Mouse (Mus musculus) embryonic stem cell, embryonic (primary cell): Measurements from ENCODE around the gene Prss34.

ENCODE experiments used
- CTCF ChIA-PET, 4 experiments: fragments of 300-600 bp in 2 of 4; fragments of 350-600 bp in 2 of 4; sonication (Branson Sonifier 250); formaldehyde crosslinking; loops; one replicate each; lab custom pipeline; 2022; ENCODE audit warnings: inconsistent platforms in 2 of 4; lab: Charles Lee
- POLR2A ChIA-PET, 4 experiments: fragments of 300-600 bp in 2 of 4; fragments of 350-600 bp in 2 of 4; sonication (Branson Sonifier 250); formaldehyde crosslinking; loops; one replicate each; lab custom pipeline; 2022; ENCODE audit warnings: antibody characterized with exemption in 4 of 4, inconsistent platforms in 1 of 4; lab: Charles Lee

Gene Prss34

GRCm38 (mm10) chr17:25275833-25276232 is 22.4 kb upstream of the Prss34 start:
- ChIA-PET POLR2A (interaction anchor here in 2 of 4 experiments (2.7 to 13.7 kb wide), 7 partner anchors 8 to 92 kb away, joined by 8 to 336 read pairs (median 43); partner anchors contain the start of genes Gnptg (in 2 of the 2), Tsr3 (in 2 of the 2), BC003965 (in 1 of the 2) and Baiap3 (in 1 of the 2)), CTCF (no interaction called here)

- ChIA-PET POLR2A (interaction anchor here (0.7 to 8.3 kb wide), 14 partner anchors 9 to 754 kb away, joined by 3 to 128 read pairs (median 6); partner anchors contain the start of genes Ube2i (in 3 of the 4), BC003965 (in 1 of the 4), Msrb1 (in 1 of the 4) and Traf7 (in 1 of the 4)), CTCF (interaction anchor here in 2 of 4 experiments (1.1 to 1.7 kb wide), 3 partner anchors 8 to 18 kb away, joined by 4 to 9 read pairs (median 9); partner anchors contain the start of gene Ube2i (in 1 of the 2))
Measured at GRCm38 (mm10) chr17:25282133-25282532, 16.1 kb upstream of the Prss34 start.

DNA sequence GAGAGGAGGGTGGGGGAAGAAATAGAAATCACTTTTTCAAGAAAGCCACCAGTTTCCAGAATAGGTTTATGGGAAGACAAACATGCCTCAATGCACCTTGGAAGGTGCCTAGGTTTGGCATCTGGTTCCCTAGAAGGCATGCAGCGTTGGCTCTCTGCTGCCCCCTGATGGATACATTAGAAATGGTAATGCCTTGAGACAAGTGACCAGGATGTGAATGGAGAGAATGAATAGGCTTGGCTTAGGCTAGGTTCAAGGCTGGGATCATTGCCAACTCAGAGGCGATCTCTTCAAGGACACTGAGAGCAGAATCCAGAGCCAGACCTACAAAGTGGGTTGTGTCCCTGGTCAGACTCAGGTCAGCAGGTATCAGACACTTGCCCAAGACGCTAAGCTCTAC is 13.2 kb upstream of the Prss34 start:
- ChIA-PET POLR2A (interaction anchor here (0.7 to 8.3 kb wide), 9 partner anchors 12 to 533 kb away, joined by 3 to 128 read pairs (median 4); partner anchors contain the start of genes Ube2i (in 2 of the 4), BC003965 (in 1 of the 4) and Sox8 (in 1 of the 4)), CTCF (interaction anchor here (0.5 to 3.8 kb wide), 18 partner anchors 11 to 548 kb away, joined by 3 to 32 read pairs (median 3); partner anchors contain the start of genes Chtf18 (in 1 of the 4), Mapk8ip3 (in 1 of the 4), Msrb1 (in 1 of the 4) and Rpusd1 (in 1 of the 4))

DNA sequence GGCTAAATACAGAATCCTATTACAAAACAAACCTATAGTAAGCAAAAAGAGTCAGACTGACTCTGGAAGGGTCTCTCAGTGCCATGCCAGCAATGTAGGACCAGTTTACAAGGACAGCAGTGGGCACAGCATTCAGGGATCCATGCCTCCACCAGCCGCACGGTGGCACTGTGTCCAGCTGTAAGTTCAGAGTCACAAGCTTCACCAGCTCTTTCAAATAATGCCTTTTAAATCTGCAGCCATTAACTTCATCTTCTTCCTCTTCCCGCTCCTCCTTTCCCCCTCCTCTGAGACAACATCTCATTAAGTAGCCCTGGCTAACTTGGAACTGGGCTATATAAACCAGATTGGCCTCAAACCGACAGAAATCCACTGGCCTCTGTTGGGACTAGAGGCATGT is 9.4 kb upstream of the Prss34 start:
- CTCF ChIA-PET, result interaction anchor here (0.6 to 1.9 kb wide), 35 partner anchors 11 to 697 kb away, joined by 3 to 14 read pairs (median 4); partner anchors contain the start of genes Ube2i (in 2 of the 4), Chtf18 (in 1 of the 4), Gng13 (in 1 of the 4) and Rpusd1 (in 1 of the 4)

GRCm38 (mm10) chr17:25290411-25290810 is 7.8 kb upstream of the Prss34 start:
- CTCF ChIA-PET, result interaction anchor here in 3 of 4 experiments (0.9 to 1.9 kb wide), 3 partner anchors 47 to 185 kb away, joined by 3 to 5 read pairs (median 4); no protein-coding TSS in a partner anchor
- POLR2A ChIA-PET, result interaction anchor here in 2 of 4 experiments (0.7 to 1.6 kb wide), 3 partner anchors 17 to 280 kb away, joined by 3 to 5 read pairs (median 4); partner anchors contain the start of genes Sox8 (in 1 of the 2) and Ube2i (in 1 of the 2)

More for the DNA sequence above, 9.4 kb upstream of the Prss34 start:
- POLR2A ChIA-PET, result interaction anchor here in 3 of 4 experiments (0.6 to 1.5 kb wide), 9 partner anchors 14 to 660 kb away, joined by 3 to 6 read pairs (median 3); no protein-coding TSS in a partner anchor

DNA sequence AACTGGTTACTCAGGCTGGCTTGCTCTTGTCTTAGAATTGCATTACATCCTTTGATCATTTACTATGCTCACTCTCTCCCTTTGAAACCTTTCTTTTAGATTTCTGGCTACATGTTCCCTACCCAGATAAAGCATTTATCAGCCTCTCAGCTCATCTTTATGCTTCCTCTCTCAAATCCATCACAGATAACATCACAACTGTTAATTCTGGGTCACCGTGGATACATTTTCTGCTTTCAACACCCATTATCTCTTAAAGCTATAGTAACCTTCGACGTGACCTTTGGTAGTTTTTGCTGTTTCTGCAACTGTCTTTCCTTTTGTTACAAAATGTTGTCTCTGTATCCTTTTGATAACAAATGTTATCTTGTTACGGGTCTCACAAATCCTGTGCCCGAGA is 4.7 kb upstream of the Prss34 start:
- ChIA-PET POLR2A (interaction anchor here in 1 of 4 experiments (1.4 kb wide), 1 partner anchor 20 kb away, joined by 4 read pairs; no protein-coding TSS in a partner anchor), CTCF (interaction anchor here in 2 of 4 experiments (0.6 to 0.7 kb wide), 2 partner anchors 274 to 719 kb away, joined by 3 to 5 read pairs; no protein-coding TSS in a partner anchor)

DNA sequence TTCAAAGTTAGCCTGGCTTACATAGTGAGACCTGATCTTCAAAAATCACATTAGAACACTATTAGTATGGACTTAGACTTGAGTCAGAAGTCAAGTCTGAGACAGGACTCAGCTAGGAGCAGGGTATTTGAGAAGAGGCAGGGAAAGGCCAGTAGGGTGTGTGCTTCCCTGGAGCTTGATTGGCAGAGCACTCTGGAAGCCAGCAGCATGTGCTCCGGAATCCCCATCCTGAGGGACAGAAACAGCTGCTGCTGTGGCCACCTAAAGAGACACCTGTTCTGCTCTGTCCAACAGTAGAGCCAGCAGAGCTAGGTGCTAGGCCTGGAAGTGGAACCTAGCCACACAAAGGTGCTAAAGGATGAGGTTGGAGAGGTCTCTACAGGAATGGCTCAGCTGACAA is 4.1 kb upstream of the Prss34 start:
- CTCF ChIA-PET, result interaction anchor here in 2 of 4 experiments (0.6 to 0.7 kb wide), 2 partner anchors 274 to 719 kb away, joined by 3 to 5 read pairs; no protein-coding TSS in a partner anchor

GRCm38 (mm10) chr17:25308346-25308745 is 10.2 kb downstream of the Prss34 start, which contains the start of gene Prss28:
TSS of gene Prss28 (plus strand) at chr17:25308646.
- POLR2A ChIA-PET, result no interaction called here
- CTCF ChIA-PET, result interaction anchor here in 2 of 4 experiments (1.2 to 1.4 kb wide), 2 partner anchors 20 to 200 kb away, joined by 4 to 8 read pairs; no protein-coding TSS in a partner anchor

More for the DNA sequence above, 4.1 kb upstream of the Prss34 start:
- POLR2A ChIA-PET, result interaction anchor here in 1 of 4 experiments (1.4 kb wide), 1 partner anchor 21 kb away, joined by 4 read pairs; no protein-coding TSS in a partner anchor

- ChIA-PET POLR2A (interaction anchor here in 1 of 4 experiments (0.7 kb wide), 1 partner anchor 162 kb away, joined by 3 read pairs; no protein-coding TSS in a partner anchor), CTCF (interaction anchor here in 1 of 4 experiments (0.7 kb wide), 1 partner anchor 35 kb away, joined by 3 read pairs; no protein-coding TSS in a partner anchor)
Measured at GRCm38 (mm10) chr17:25318354-25318753, 20.2 kb downstream of the Prss34 start, which contains the start of gene Prss29. TSS of gene Prss29 (plus strand) at chr17:25318654.

DNA sequence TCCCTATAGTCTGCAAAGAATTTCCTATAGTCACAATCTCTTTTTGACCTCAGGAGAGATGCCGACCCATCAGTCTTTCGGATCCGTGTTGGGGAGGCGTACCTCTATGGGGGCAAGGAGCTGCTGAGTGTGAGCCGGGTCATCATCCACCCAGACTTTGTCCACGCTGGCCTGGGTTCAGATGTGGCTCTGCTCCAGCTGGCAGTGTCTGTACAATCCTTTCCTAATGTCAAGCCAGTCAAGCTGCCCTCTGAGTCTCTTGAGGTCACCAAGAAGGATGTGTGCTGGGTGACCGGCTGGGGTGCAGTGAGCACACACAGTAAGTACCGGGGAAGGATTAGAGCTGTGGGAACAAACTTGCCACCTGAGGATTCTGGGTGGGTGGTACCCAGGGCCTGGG is 22.6 kb downstream of the Prss34 start:
- POLR2A ChIA-PET, result interaction anchor here in 2 of 4 experiments (0.6 to 0.9 kb wide), 2 partner anchors 32 to 651 kb away, joined by 3 to 6 read pairs; no protein-coding TSS in a partner anchor
- CTCF ChIA-PET, result interaction anchor here in 1 of 4 experiments (0.6 kb wide), 1 partner anchor 607 kb away, joined by 3 read pairs; no protein-coding TSS in a partner anchor

- POLR2A ChIA-PET, result interaction anchor here in 1 of 4 experiments (1.0 kb wide), 1 partner anchor 49 kb away, joined by 3 read pairs; no protein-coding TSS in a partner anchor
- CTCF ChIA-PET, result no interaction called here
Measured at GRCm38 (mm10) chr17:25322930-25323329, 24.7 kb downstream of the Prss34 start.

- ChIA-PET POLR2A (no interaction called here), CTCF (interaction anchor here in 1 of 4 experiments (0.6 kb wide), 1 partner anchor 25 kb away, joined by 3 read pairs; no protein-coding TSS in a partner anchor)
Measured at GRCm38 (mm10) chr17:25332321-25332720, 34.1 kb downstream of the Prss34 start.

GRCm38 (mm10) chr17:25333943-25334342 is 35.7 kb downstream of the Prss34 start:
- ChIA-PET POLR2A (no interaction called here), CTCF (interaction anchor here in 1 of 4 experiments (0.6 to 1.4 kb wide), 5 partner anchors 31 to 196 kb away, joined by 3 to 4 read pairs (median 3); partner anchors contain the start of gene Sstr5)

GRCm38 (mm10) chr17:25338218-25338617 is 40.0 kb downstream of the Prss34 start:
- CTCF ChIA-PET, result interaction anchor here in 3 of 4 experiments (0.6 to 1.7 kb wide), 7 partner anchors 10 to 924 kb away, joined by 3 to 12 read pairs (median 4); partner anchors contain the start of gene Rnps1 (in 1 of the 3)

GRCm38 (mm10) chr17:25340003-25340402 is 41.8 kb downstream of the Prss34 start:
- POLR2A ChIA-PET, result no interaction called here

More at GRCm38 (mm10) chr17:25338218-25338617, 40.0 kb downstream of the Prss34 start:
- POLR2A ChIA-PET, result interaction anchor here in 1 of 4 experiments (0.5 kb wide), 1 partner anchor 1504 kb away, joined by 3 read pairs; no protein-coding TSS in a partner anchor

GRCm38 (mm10) chr17:25341490-25341889 is 43.3 kb downstream of the Prss34 start:
- ChIA-PET POLR2A (no interaction called here), CTCF (interaction anchor here in 1 of 4 experiments (0.7 kb wide), 1 partner anchor 56 kb away, joined by 9 read pairs; no protein-coding TSS in a partner anchor)

More at GRCm38 (mm10) chr17:25340003-25340402, 41.8 kb downstream of the Prss34 start:
- CTCF ChIA-PET, result no interaction called here

DNA sequence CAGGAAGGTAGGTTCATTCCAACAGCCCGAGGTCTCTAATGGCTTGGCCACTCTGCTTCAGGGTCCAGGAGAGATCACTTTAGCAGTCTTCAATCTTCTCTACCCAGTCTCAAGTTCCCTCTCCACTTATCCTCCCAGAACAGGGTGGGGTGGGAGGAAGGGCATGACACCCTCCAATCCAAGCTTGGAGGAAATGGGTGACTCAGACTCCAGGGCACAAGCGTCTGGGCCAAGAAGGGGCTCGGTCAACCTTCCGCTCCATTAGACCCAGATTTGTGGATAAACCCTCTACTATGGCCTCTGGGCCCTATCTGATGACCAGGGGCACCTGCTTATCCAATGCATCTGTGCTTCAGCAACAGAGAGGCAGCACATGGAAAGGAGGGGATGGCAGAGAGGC is 47.3 kb downstream of the Prss34 start, which contains the start of gene Tpsab1:
TSS of gene Tpsab1 (minus strand) at position 101 of the 400 bp plus-strand sequence.
- POLR2A ChIA-PET, result interaction anchor here in 1 of 4 experiments (0.6 kb wide), 1 partner anchor 312 kb away, joined by 3 read pairs; no protein-coding TSS in a partner anchor
- CTCF ChIA-PET, result no interaction called here
